Mouse (Mus musculus) lung, embryonic 14.5 days (tissue): ENCODE measurements at regions not wholly inside any gene's neighbourhood (a gene's known extent, or its start where the extent isn't known, plus 50 kb on each side); places are given as distances from the start of the nearest gene placed in this dataset.

Experiments used
- ATAC-seq: fragments of 200-750 bp; cut with Nextera tagmentation; 2 replicates; pipeline ENCODE4 v1.8.0; 2017; ENCODE audit warnings: mild to moderate bottlenecking, moderate TSS enrichment, moderate library complexity; ENCODE audit not compliant: insufficient read depth
- DNase-seq: peaks from one replicate; pipeline ENCODE4 v3.0.0-alpha.2; 2015
- H3K27ac ChIP-seq: fragments of 300-500 bp; sonication (generic); 2 replicates; pipeline ENCODE4 v1.5.1; 2014; ENCODE audit warnings: low read depth, mild to moderate bottlenecking, moderate library complexity
- H3K27me3 ChIP-seq: fragments of 300-500 bp; sonication (generic); 2 replicates; pipeline ENCODE4 v1.6.1; 2014; ENCODE audit warnings: low read length, control low read depth; ENCODE audit not compliant: insufficient read depth
- H3K36me3 ChIP-seq: fragments of 300-500 bp; sonication (generic); 2 replicates; pipeline ENCODE4 v1.6.1; 2014; ENCODE audit warnings: control low read depth; ENCODE audit not compliant: insufficient read depth
- H3K4me1 ChIP-seq: fragments of 300-500 bp; sonication (generic); 2 replicates; pipeline ENCODE4 v1.6.1; 2014; ENCODE audit warnings: antibody characterized with exemption, control low read depth; ENCODE audit not compliant: insufficient read depth
- H3K4me2 ChIP-seq: fragments of 300-500 bp; sonication (generic); 2 replicates; pipeline ENCODE4 v1.6.1; 2014; ENCODE audit warnings: mild to moderate bottlenecking
- H3K4me3 ChIP-seq: fragments of 300-500 bp; sonication (generic); 2 replicates; pipeline ENCODE4 v1.5.1; 2014; ENCODE audit warnings: low read depth, low read length
- H3K9ac ChIP-seq: fragments of 300-500 bp; sonication (generic); 2 replicates; pipeline ENCODE4 v1.6.1; 2014
- H3K9me3 ChIP-seq: fragments of 300-500 bp; sonication (generic); 2 replicates; pipeline ENCODE4 v1.6.1; 2016; ENCODE audit warnings: low read depth, low read length, control low read depth
- CTCF ChIP-seq: IDR thresholded peaks from 2 replicates; pipeline ENCODE4 v1.5.1; 2016; ENCODE audit warnings: antibody characterized with exemption, low read depth
- WGBS: fragments of 180-500 bp; shearing (Covaris S2); extraction: QIAGEN DNeasy Blood & Tissue Kit; methylation state at CpG from one replicate; pipeline ENCODE4 v1.1.7; 2014; 5-methylcytosine and 5-hydroxymethylcytosine counted together

GRCm38 (mm10) chr4:53915326-53915725 is 89.5 kb downstream of the Tmem38b start:
- H3K4me2 ChIP-seq: no peak overlapping the region
- DNase-seq: no peak
- H3K9me3 ChIP-seq: no peaks in the 10 kb centered on the region
- H3K27ac ChIP-seq: no peak overlapping the region
- H3K36me3 ChIP-seq: no peaks in the 10 kb centered on the region
- no peak overlapping the region for H3K4me3 ChIP-seq
- H3K27me3 ChIP-seq: no peaks in the 10 kb centered on the region
- no peak overlapping the region for H3K9ac ChIP-seq
- ATAC-seq: no peak
- no peak for TF ChIP-seq CTCF
- H3K4me1 ChIP-seq: no peaks in the 10 kb centered on the region

GRCm38 (mm10) chr4:53919188-53919587 is 93.3 kb downstream of the Tmem38b start:
- DNase-seq (peak; percentile 87), ATAC-seq (0 out of 2 replicates have a peak, but pooled peaks have one; percentile 47)
- Histone ChIP-seq H3K9ac (no peak overlapping the region), H3K4me1 (no peaks in the 10 kb centered on the region), H3K4me2 (no peak overlapping the region), H3K4me3 (no peak overlapping the region), H3K27me3 (no peaks in the 10 kb centered on the region), H3K36me3 (no peaks in the 10 kb centered on the region), H3K9me3 (no peaks in the 10 kb centered on the region), H3K27ac (no peak overlapping the region)
- TF ChIP-seq CTCF: peak; percentile 83

GRCm38 (mm10) chr4:53920587-53920986 is 94.7 kb downstream of the Tmem38b start:
- ATAC-seq (no peak), DNase-seq (no peak)
- Histone ChIP-seq H3K4me2 (no peak overlapping the region), H3K27me3 (no peaks in the 10 kb centered on the region), H3K9ac (no peak overlapping the region), H3K4me3 (no peak overlapping the region), H3K4me1 (no peaks in the 10 kb centered on the region), H3K9me3 (no peaks in the 10 kb centered on the region), H3K27ac (no peak overlapping the region), H3K36me3 (no peaks in the 10 kb centered on the region)
- WGBS: 70% methylated on average over 2 of the region's 2 CpGs
- TF ChIP-seq CTCF: no peak

GRCm38 (mm10) chr4:53931068-53931467 is 105.2 kb downstream of the Tmem38b start:
- Histone ChIP-seq H3K27me3 (no peaks in the 10 kb centered on the region), H3K4me1 (no peaks in the 10 kb centered on the region), H3K4me2 (no peak overlapping the region), H3K36me3 (no peaks in the 10 kb centered on the region), H3K27ac (no peak overlapping the region), H3K9ac (no peak overlapping the region), H3K4me3 (no peak overlapping the region), H3K9me3 (no peaks in the 10 kb centered on the region)
- no peak for TF ChIP-seq CTCF
- ATAC-seq (no peak), DNase-seq (no peak)
- WGBS: 85% methylated on average over 3 of the region's 3 CpGs

- Histone ChIP-seq H3K4me2 (peak overlapping the region; percentile 55), H3K27ac (no peak overlapping the region), H3K4me1 (no peaks in the 10 kb centered on the region), H3K9ac (0 out of 2 replicates have a peak overlapping the region, but pooled peaks have one; percentile 17), H3K27me3 (no peaks in the 10 kb centered on the region), H3K36me3 (no peaks in the 10 kb centered on the region), H3K4me3 (peak overlapping the region; percentile 19; the same call in 1 of the 2 replicates), H3K9me3 (no peaks in the 10 kb centered on the region)
- peak; percentile 88 for ATAC-seq
- peak; percentile 88 for DNase-seq
- TF ChIP-seq CTCF: peak; percentile 97
- 11% methylated on average over 10 of the region's 10 CpGs for WGBS
Measured at GRCm38 (mm10) chr4:53931499-53931898, 105.7 kb downstream of the Tmem38b start.

- Histone ChIP-seq H3K27ac (no peak overlapping the region), H3K9ac (no peak overlapping the region), H3K4me3 (no peak overlapping the region), H3K4me2 (no peak overlapping the region), H3K4me1 (no peaks in the 10 kb centered on the region), H3K9me3 (no peaks in the 10 kb centered on the region), H3K27me3 (no peaks in the 10 kb centered on the region), H3K36me3 (no peaks in the 10 kb centered on the region)
- 48% methylated on average over 5 of the region's 5 CpGs for WGBS
- DNase-seq (peak; percentile 9), ATAC-seq (peak; percentile 41; the same call in 1 of the 2 replicates)
- TF ChIP-seq CTCF: no peak
Measured at GRCm38 (mm10) chr4:53935306-53935705, 109.5 kb downstream of the Tmem38b start.

- H3K9ac ChIP-seq: no peak overlapping the region
- no peak overlapping the region for H3K27ac ChIP-seq
- no peaks in the 10 kb centered on the region for H3K27me3 ChIP-seq
- no peaks in the 10 kb centered on the region for H3K9me3 ChIP-seq
- no peak overlapping the region for H3K4me3 ChIP-seq
- no peaks in the 10 kb centered on the region for H3K36me3 ChIP-seq
- H3K4me1 ChIP-seq: peaks cover 5% of the 10 kb centered on the region; the same call in 1 of the 2 replicates
- no peak for DNase-seq
- ATAC-seq: no peak
- H3K4me2 ChIP-seq: no peak overlapping the region
- no peak for TF ChIP-seq CTCF
- 82% methylated on average over 7 of the region's 7 CpGs for WGBS
Measured at GRCm38 (mm10) chr4:53948736-53949135, 122.9 kb downstream of the Tmem38b start.

GRCm38 (mm10) chr4:53949164-53949563 is 123.3 kb downstream of the Tmem38b start:
- no peak for DNase-seq
- Histone ChIP-seq H3K9me3 (no peaks in the 10 kb centered on the region), H3K4me2 (no peak overlapping the region), H3K27ac (no peak overlapping the region), H3K4me1 (peaks cover 5% of the 10 kb centered on the region; the same call in 1 of the 2 replicates), H3K36me3 (no peaks in the 10 kb centered on the region), H3K9ac (no peak overlapping the region), H3K4me3 (no peak overlapping the region), H3K27me3 (no peaks in the 10 kb centered on the region)
- no peak for ATAC-seq
- 82% methylated on average over 3 of the region's 3 CpGs for WGBS
- no peak for TF ChIP-seq CTCF
